Comparison of ENCODE assay signal across 18 mouse cellular contexts in genomic region chr2:28066686-28067085, GRCm38 (mm10). TPM values are rescaled to one million over a fixed set of nuclear protein-coding genes. Genes with fewer than 3 reads are reported as not detected.
DNase-seq lines count a peak whose midpoint lies in the region; ATAC-seq and TF ChIP-seq lines count a peak whose summit lies in the region.
"Had no signal": no experiment of that assay in that cellular context is flagged by ENCODE, and none has a peak within 500 bp of the region (broad histone marks: within the 10 kb centered on the region; RNA-seq: fewer than 3 reads in every experiment).

No protein-coding gene starts in this region.

- WGBS in hindbrain, embryonic 10.5 days: 73% methylated on average over 5 of the region's 5 CpGs
- 65% methylated on average over 5 of the region's 5 CpGs for WGBS in hindbrain, embryonic 14.5 days
- 75% methylated on average over 5 of the region's 5 CpGs for WGBS in midbrain, embryonic 15.5 days
- WGBS in midbrain, embryonic 11.5 days: 85% methylated on average over 5 of the region's 5 CpGs
- 74% methylated on average over 5 of the region's 5 CpGs for WGBS in forebrain, postnatal 0 days

- no peak for ATAC-seq in hindbrain, embryonic 14.5 days (ENCODE audit: low FRiP score)
- no peak for ATAC-seq in midbrain, embryonic 15.5 days (replicated peaks)
- no peak for ATAC-seq in midbrain, embryonic 11.5 days (ENCODE audit: low FRiP score)
- no peak for ATAC-seq in forebrain, postnatal 0 days

- H3K27ac ChIP-seq in hindbrain, embryonic 10.5 days: peak overlapping the region; percentile 46; the same call in 1 of the 2 replicates
- H3K27ac ChIP-seq in hindbrain, embryonic 14.5 days: no peak overlapping the region
- 0 out of 2 replicates have a peak overlapping the region, but pooled peaks have one; percentile 42 for H3K27ac ChIP-seq in midbrain, embryonic 15.5 days
- H3K27ac ChIP-seq in midbrain, embryonic 11.5 days (ENCODE audit: low read depth, low read length): no peak overlapping the region
- 0 out of 2 replicates have a peak overlapping the region, but pooled peaks have one; percentile 6 for H3K27ac ChIP-seq in forebrain, postnatal 0 days (ENCODE audit: low read depth, low read length)
- H3K27ac ChIP-seq: embryonic facial prominence, embryonic 13.5 days; heart, embryonic 15.5 days; hindbrain, embryonic 12.5 days had no signal

- no peak for DNase-seq in hindbrain, embryonic 10.5 days (ENCODE audit: low spot score)
- no peak for DNase-seq in hindbrain, embryonic 14.5 days (ENCODE audit: low spot score)
- DNase-seq in midbrain, embryonic 11.5 days (ENCODE audit: low spot score, missing footprints): no peak
- no peak for DNase-seq in forebrain, postnatal 0 days
- peak; percentile 54 for DNase-seq in telencephalon, adult 2 months (ENCODE audit: low read depth, low spot score)
- DNase-seq in MN1 (ENCODE audit: low spot score): no peak
- DNase-seq: adrenal gland, postnatal 10 days; heart, adult 11 months; kidney, adult 18-20 months; kidney, postnatal 25 days; left cerebral cortex, postnatal 4 days had no signal

- no peaks in the 10 kb centered on the region for H3K27me3 ChIP-seq in hindbrain, embryonic 10.5 days (ENCODE audit: insufficient read depth, poor library complexity, severe bottlenecking)
- no peaks in the 10 kb centered on the region for H3K27me3 ChIP-seq in hindbrain, embryonic 14.5 days (ENCODE audit: control insufficient read depth, insufficient read depth, low read length)
- no peaks in the 10 kb centered on the region for H3K27me3 ChIP-seq in midbrain, embryonic 15.5 days (replicated peaks)
- no peaks in the 10 kb centered on the region for H3K27me3 ChIP-seq in midbrain, embryonic 11.5 days (ENCODE audit: control insufficient read depth, insufficient read depth, low read length)
- H3K27me3 ChIP-seq in forebrain, postnatal 0 days (ENCODE audit: insufficient read depth, low read length): no peaks in the 10 kb centered on the region
- H3K27me3 ChIP-seq: embryonic facial prominence, embryonic 13.5 days; heart, embryonic 15.5 days; hindbrain, embryonic 12.5 days had no signal

- peaks cover 15% of the 10 kb centered on the region for H3K4me1 ChIP-seq in hindbrain, embryonic 10.5 days (replicated peaks)
- peaks cover 15% of the 10 kb centered on the region; the same call in 1 of the 2 replicates for H3K4me1 ChIP-seq in hindbrain, embryonic 14.5 days (replicated peaks; ENCODE audit: control insufficient read depth, insufficient read depth, low read length)
- H3K4me1 ChIP-seq in midbrain, embryonic 15.5 days: peaks cover 11% of the 10 kb centered on the region
- no peaks in the 10 kb centered on the region for H3K4me1 ChIP-seq in midbrain, embryonic 11.5 days (ENCODE audit: control insufficient read depth, insufficient read depth, low read length)
- H3K4me1 ChIP-seq in forebrain, postnatal 0 days (ENCODE audit: insufficient read depth): peaks cover 2% of the 10 kb centered on the region; the same call in 1 of the 2 replicates
- H3K4me1 ChIP-seq: heart, embryonic 15.5 days had no signal

- H3K4me3 ChIP-seq in hindbrain, embryonic 10.5 days: no peak overlapping the region
- no peak overlapping the region for H3K4me3 ChIP-seq in hindbrain, embryonic 14.5 days (replicated peaks; ENCODE audit: low read length)
- no peak overlapping the region for H3K4me3 ChIP-seq in midbrain, embryonic 15.5 days
- H3K4me3 ChIP-seq in midbrain, embryonic 11.5 days (ENCODE audit: low read depth, low read length): no peak overlapping the region
- H3K4me3 ChIP-seq in forebrain, postnatal 0 days (ENCODE audit: low read depth, low read length): no peak overlapping the region
- H3K4me3 ChIP-seq: embryonic facial prominence, embryonic 13.5 days; heart, embryonic 15.5 days; hindbrain, embryonic 12.5 days; myocyte had no signal

- H3K36me3 ChIP-seq in hindbrain, embryonic 10.5 days: no peaks in the 10 kb centered on the region
- H3K36me3 ChIP-seq in hindbrain, embryonic 14.5 days (replicated peaks; ENCODE audit: control insufficient read depth, insufficient read depth): no peaks in the 10 kb centered on the region
- no peaks in the 10 kb centered on the region for H3K36me3 ChIP-seq in midbrain, embryonic 15.5 days (replicated peaks)
- H3K36me3 ChIP-seq in midbrain, embryonic 11.5 days (ENCODE audit: control insufficient read depth, insufficient read depth, low read length): no peaks in the 10 kb centered on the region
- H3K36me3 ChIP-seq in forebrain, postnatal 0 days (ENCODE audit: insufficient read depth): no peaks in the 10 kb centered on the region
- H3K36me3 ChIP-seq: embryonic facial prominence, embryonic 13.5 days; heart, embryonic 15.5 days; hindbrain, embryonic 12.5 days had no signal

- no peaks in the 10 kb centered on the region for H3K9me3 ChIP-seq in hindbrain, embryonic 10.5 days
- H3K9me3 ChIP-seq in hindbrain, embryonic 14.5 days (ENCODE audit: control insufficient read depth, low read length): no peaks in the 10 kb centered on the region
- no peaks in the 10 kb centered on the region for H3K9me3 ChIP-seq in midbrain, embryonic 15.5 days
- no peaks in the 10 kb centered on the region for H3K9me3 ChIP-seq in midbrain, embryonic 11.5 days (ENCODE audit: control insufficient read depth, low read length)
- H3K9me3 ChIP-seq in forebrain, postnatal 0 days (ENCODE audit: low read length): no peaks in the 10 kb centered on the region
- H3K9me3 ChIP-seq: embryonic facial prominence, embryonic 13.5 days; heart, embryonic 15.5 days; hindbrain, embryonic 12.5 days had no signal

- no peak overlapping the region for H3K9ac ChIP-seq in hindbrain, embryonic 14.5 days
- H3K9ac ChIP-seq in midbrain, embryonic 15.5 days: no peak overlapping the region
- H3K9ac ChIP-seq in midbrain, embryonic 11.5 days (ENCODE audit: low read length): no peak overlapping the region
- no peak overlapping the region for H3K9ac ChIP-seq in forebrain, postnatal 0 days
- H3K9ac ChIP-seq: embryonic facial prominence, embryonic 13.5 days; heart, embryonic 15.5 days; hindbrain, embryonic 12.5 days had no signal

- no peak overlapping the region for H3K4me2 ChIP-seq in hindbrain, embryonic 14.5 days (replicated peaks)
- no peak overlapping the region for H3K4me2 ChIP-seq in midbrain, embryonic 15.5 days
- no peak overlapping the region for H3K4me2 ChIP-seq in midbrain, embryonic 11.5 days
- no peak overlapping the region for H3K4me2 ChIP-seq in forebrain, postnatal 0 days (ENCODE audit: low read depth)
- H3K4me2 ChIP-seq: embryonic facial prominence, embryonic 13.5 days; heart, embryonic 15.5 days; hindbrain, embryonic 12.5 days had no signal

- no peak for TF ChIP-seq CTCF in forebrain, postnatal 0 days (IDR thresholded peaks at IDR 0.05; ENCODE audit: low read depth)

RNA-seq across cellular contexts. Expression of gene Fcnb, which starts 18.0 kb away (rescaled TPM):
- polyA plus RNA-seq in hindbrain, embryonic 10.5 days (2016; fragmentation: Nextera tagmentation; extraction: Ambion mirVana): not detected in 2 replicates
- polyA plus RNA-seq in hindbrain, embryonic 14.5 days (2014; fragmentation: Nextera tagmentation; extraction: Ambion mirVana): 0.54 TPM in 1 of 2 replicates, not detected in the other
- 0.43 TPM in 1 of 2 replicates, not detected in the other for polyA plus RNA-seq in midbrain, embryonic 15.5 days (2015; fragmentation: Nextera tagmentation; extraction: Ambion mirVana)
- 0.15 and 0.32 TPM in 2 replicates for polyA plus RNA-seq in midbrain, embryonic 11.5 days (2014; fragmentation: Nextera tagmentation; extraction: Ambion mirVana)
- total RNA-seq in forebrain, postnatal 0 days (2014; rRNA removed): not detected in 2 replicates
- not detected in 2 replicates for polyA plus RNA-seq in forebrain, postnatal 0 days (2015; fragmentation: Nextera tagmentation; extraction: Ambion mirVana)
- total RNA-seq: layer of hippocampus, postnatal 25 days; left cerebral cortex, postnatal 4 days had no signal
- polyA plus RNA-seq: cerebellum, adult 2 months; embryonic facial prominence, embryonic 13.5 days; myocyte had no signal

Comparison
In these comparisons a context has a peak if more than half of its experiments do, and no peak if none do; other contexts are left out.
1. H3K27ac ChIP-seq: peak in hindbrain, embryonic 10.5 days (single experiment), midbrain, embryonic 15.5 days (single experiment) and forebrain, postnatal 0 days (single experiment); none in hindbrain, embryonic 14.5 days (single experiment) and midbrain, embryonic 11.5 days (single experiment).